Mouse (Mus musculus) embryonic fibroblast, embryonic 13.5 days (primary cell): ENCODE measurements at regions not wholly inside any gene's neighbourhood (a gene's known extent, or its start where the extent isn't known, plus 50 kb on each side); places are given as distances from the start of the nearest gene placed in this dataset.

Source experiments
- H3K27ac ChIP-seq: 2 replicates; pipeline ENCODE4 v1.5.1; 2012; ENCODE audit warnings: low read length, control low read depth, inconsistent platforms; ENCODE audit not compliant: insufficient read depth
- H3K4me1 ChIP-seq: 2 replicates; pipeline ENCODE4 v1.6.1; 2011; ENCODE audit warnings: low read length; ENCODE audit not compliant: control insufficient read depth, insufficient read depth
- H3K4me3 ChIP-seq: 2 replicates; pipeline ENCODE4 v1.5.1; 2011; ENCODE audit warnings: mild to moderate bottlenecking, control low read depth, low read length; ENCODE audit not compliant: insufficient read depth
- CTCF ChIP-seq: IDR thresholded peaks from 2 replicates; pipeline ENCODE4 v1.5.1; 2011; ENCODE audit warnings: mild to moderate bottlenecking, control low read depth, low read length, moderate library complexity, borderline replicate concordance; ENCODE audit not compliant: insufficient read depth
- POLR2A ChIP-seq: IDR thresholded peaks from 2 replicates; pipeline ENCODE4 v1.6.1; 2011; ENCODE audit warnings: low read depth, mild to moderate bottlenecking, control low read depth, low read length, moderate library complexity

DNA sequence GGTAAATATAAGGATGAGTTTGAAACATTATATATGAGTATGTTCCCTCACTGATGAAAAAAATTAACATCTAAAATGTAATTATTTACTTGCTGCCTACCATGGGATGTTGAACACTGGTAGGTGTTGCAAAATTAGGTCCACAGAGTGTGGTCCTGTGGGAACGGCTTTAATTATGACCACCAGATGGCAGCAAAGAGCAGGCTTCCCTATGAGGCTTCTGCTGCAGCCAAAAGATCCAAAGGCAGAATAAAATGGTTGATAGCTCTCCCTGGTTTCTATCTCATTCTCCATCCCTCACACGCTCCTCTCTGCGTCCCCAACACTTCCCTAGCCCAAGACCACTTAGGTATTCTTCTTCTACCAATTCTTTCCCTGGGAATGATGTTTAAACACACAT is 54.6 kb upstream of the Cit start:
- Histone ChIP-seq H3K4me1 (no peaks in the 10 kb centered on the region), H3K27ac (no peak overlapping the region), H3K4me3 (no peak overlapping the region)
- TF ChIP-seq CTCF (peak; percentile 32; the same call in 1 of the 2 replicates), POLR2A (no peak)
